8 mouse cellular contexts compared by ENCODE assay signal in the genomic region with DNA sequence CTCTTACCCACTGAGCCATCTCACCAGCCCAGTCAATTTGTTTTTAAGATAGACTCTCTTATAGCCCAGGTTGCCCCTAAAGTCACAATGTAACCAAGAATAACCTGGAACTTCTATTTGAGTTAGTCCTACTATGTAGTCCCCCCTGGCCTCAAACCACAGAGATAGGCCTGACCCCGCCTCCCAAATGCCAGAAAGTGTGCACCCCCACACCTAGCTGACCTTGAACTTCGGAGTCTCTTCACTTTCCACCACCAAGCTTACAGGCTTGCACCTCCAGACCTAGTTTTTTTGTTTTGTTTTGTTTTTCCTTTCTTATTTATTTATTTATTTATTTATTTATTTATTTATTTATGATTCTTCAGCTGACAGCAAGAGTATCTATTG. TPM values are rescaled to one million over a fixed set of nuclear protein-coding genes. Genes with fewer than 3 reads are reported as not detected.
A peak's percentile ranks its signal among the peaks of the same experiment; 100 is the strongest.
DNase-seq lines count a peak whose midpoint lies in the region; ATAC-seq and TF ChIP-seq lines count a peak whose summit lies in the region.

No protein-coding gene starts in this region.

- no peak for DNase-seq in kidney, adult 9 months
- DNase-seq in embryo, embryonic 9.5 days (ENCODE audit: extremely low spot score), result no peak
- no peak for DNase-seq in cerebellum, adult 9-11 months
- DNase-seq in right cerebral cortex, postnatal 14 days, result no peak

- peak overlapping the region; percentile 52 for H3K4me2 ChIP-seq in kidney, embryonic 14.5 days (replicated peaks; ENCODE audit: low read depth, low read length)
- peak overlapping the region; percentile 61 for H3K4me2 ChIP-seq in embryonic facial prominence, embryonic 13.5 days
- H3K4me2 ChIP-seq in intestine, postnatal 0 days (replicated peaks; ENCODE audit: low read depth), result peak overlapping the region; percentile 68
- H3K4me2 ChIP-seq in neural tube, embryonic 12.5 days (replicated peaks), result peak overlapping the region; percentile 50

- H3K4me3 ChIP-seq in kidney, embryonic 14.5 days (ENCODE audit: low read length), result peak overlapping the region; percentile 37; the same call in 1 of the 2 replicates
- peak overlapping the region; percentile 35 for H3K4me3 ChIP-seq in embryonic facial prominence, embryonic 13.5 days
- H3K4me3 ChIP-seq in intestine, postnatal 0 days (ENCODE audit: low read depth, low read length), result peak overlapping the region; percentile 33
- peak overlapping the region; percentile 22; the same call in 1 of the 2 replicates for H3K4me3 ChIP-seq in neural tube, embryonic 12.5 days

- H3K36me3 ChIP-seq in kidney, embryonic 14.5 days (ENCODE audit: control insufficient read depth, insufficient read depth, low read length), result no peaks in the 10 kb centered on the region
- H3K36me3 ChIP-seq in embryonic facial prominence, embryonic 13.5 days, result no peaks in the 10 kb centered on the region
- H3K36me3 ChIP-seq in intestine, postnatal 0 days (ENCODE audit: control insufficient read depth, insufficient read depth), result no peaks in the 10 kb centered on the region
- no peaks in the 10 kb centered on the region for H3K36me3 ChIP-seq in neural tube, embryonic 12.5 days

- H3K9me3 ChIP-seq in kidney, embryonic 14.5 days (ENCODE audit: control insufficient read depth, low read length), result no peaks in the 10 kb centered on the region
- H3K9me3 ChIP-seq in embryonic facial prominence, embryonic 13.5 days, result no peaks in the 10 kb centered on the region
- no peaks in the 10 kb centered on the region for H3K9me3 ChIP-seq in intestine, postnatal 0 days (ENCODE audit: control insufficient read depth)
- no peaks in the 10 kb centered on the region for H3K9me3 ChIP-seq in neural tube, embryonic 12.5 days

- no peak for ATAC-seq in kidney, embryonic 14.5 days (ENCODE audit: low FRiP score, low TSS enrichment)
- no peak for ATAC-seq in embryonic facial prominence, embryonic 13.5 days (ENCODE audit: insufficient number of reproducible peaks, insufficient read depth, low FRiP score, low TSS enrichment, low read depth)
- no peak; the same call in 1 of the 2 replicates for ATAC-seq in intestine, postnatal 0 days
- ATAC-seq in neural tube, embryonic 12.5 days (ENCODE audit: low FRiP score, low read depth), result no peak

- WGBS in kidney, embryonic 14.5 days, result 78% methylated on average over 2 of the region's 2 CpGs
- 69% methylated on average over 2 of the region's 2 CpGs for WGBS in embryonic facial prominence, embryonic 13.5 days
- 75% methylated on average over 2 of the region's 2 CpGs for WGBS in intestine, postnatal 0 days
- 72% methylated on average over 2 of the region's 2 CpGs for WGBS in neural tube, embryonic 12.5 days

- no peaks in the 10 kb centered on the region for H3K4me1 ChIP-seq in kidney, embryonic 14.5 days (ENCODE audit: control insufficient read depth, insufficient read depth, low read length)
- H3K4me1 ChIP-seq in embryonic facial prominence, embryonic 13.5 days, result no peaks in the 10 kb centered on the region; the same call in 1 of the 2 replicates
- H3K4me1 ChIP-seq in intestine, postnatal 0 days (replicated peaks; ENCODE audit: control insufficient read depth, insufficient read depth, low read length), result no peaks in the 10 kb centered on the region
- peaks cover 6% of the 10 kb centered on the region for H3K4me1 ChIP-seq in neural tube, embryonic 12.5 days

- H3K9ac ChIP-seq in kidney, embryonic 14.5 days (ENCODE audit: low read depth, low read length), result 0 out of 2 replicates have a peak overlapping the region, but pooled peaks have one; percentile 51
- peak overlapping the region; percentile 62; the same call in 1 of the 2 replicates for H3K9ac ChIP-seq in embryonic facial prominence, embryonic 13.5 days
- H3K9ac ChIP-seq in intestine, postnatal 0 days (ENCODE audit: low read depth, low read length), result peak overlapping the region; percentile 43
- no peak overlapping the region for H3K9ac ChIP-seq in neural tube, embryonic 12.5 days

- H3K27ac ChIP-seq in kidney, embryonic 14.5 days (ENCODE audit: low read depth, low read length), result no peak overlapping the region
- peak overlapping the region; percentile 85; the same call in 1 of the 2 replicates for H3K27ac ChIP-seq in embryonic facial prominence, embryonic 13.5 days
- peak overlapping the region; percentile 92 for H3K27ac ChIP-seq in intestine, postnatal 0 days (ENCODE audit: low read depth, low read length)
- H3K27ac ChIP-seq in neural tube, embryonic 12.5 days, result no peak overlapping the region

- no peaks in the 10 kb centered on the region for H3K27me3 ChIP-seq in kidney, embryonic 14.5 days (ENCODE audit: control insufficient read depth, insufficient read depth, low read length)
- no peaks in the 10 kb centered on the region for H3K27me3 ChIP-seq in embryonic facial prominence, embryonic 13.5 days
- H3K27me3 ChIP-seq in intestine, postnatal 0 days (replicated peaks; ENCODE audit: control insufficient read depth, insufficient read depth, low read length), result no peaks in the 10 kb centered on the region
- H3K27me3 ChIP-seq in neural tube, embryonic 12.5 days (replicated peaks), result no peaks in the 10 kb centered on the region

- TF ChIP-seq CTCF in intestine, postnatal 0 days (IDR thresholded peaks at IDR 0.05; ENCODE audit: low read depth), result no peak

RNA-seq across cellular contexts. Expression of gene Nsd1, which starts 27.8 kb away (rescaled TPM):
- 71.2 and 93.6 TPM in 2 replicates for polyA plus RNA-seq in kidney, embryonic 14.5 days (2014; fragmentation: Nextera tagmentation; extraction: Ambion mirVana)
- polyA plus RNA-seq in embryonic facial prominence, embryonic 13.5 days (2015; fragmentation: Nextera tagmentation; extraction: Ambion mirVana), result 77.2 and 83.0 TPM in 2 replicates
- polyA plus RNA-seq in intestine, postnatal 0 days (2015; fragmentation: Nextera tagmentation; extraction: Ambion mirVana), result 37.4 and 38.0 TPM in 2 replicates
- polyA plus RNA-seq in neural tube, embryonic 12.5 days (2016; fragmentation: Nextera tagmentation; extraction: Ambion mirVana), result 68.6 and 81.6 TPM in 2 replicates

RNA-seq across cellular contexts. Expression of gene Fgfr4, which starts 29.3 kb away (rescaled TPM):
- polyA plus RNA-seq in kidney, embryonic 14.5 days (2014; fragmentation: Nextera tagmentation; extraction: Ambion mirVana), result 9.9 and 14.9 TPM in 2 replicates
- 3.7 and 4.3 TPM in 2 replicates for polyA plus RNA-seq in embryonic facial prominence, embryonic 13.5 days (2015; fragmentation: Nextera tagmentation; extraction: Ambion mirVana)
- 3.8 and 4.0 TPM in 2 replicates for polyA plus RNA-seq in intestine, postnatal 0 days (2015; fragmentation: Nextera tagmentation; extraction: Ambion mirVana)
- 2.8 and 3.7 TPM in 2 replicates for polyA plus RNA-seq in neural tube, embryonic 12.5 days (2016; fragmentation: Nextera tagmentation; extraction: Ambion mirVana)

RNA-seq across cellular contexts. Expression of gene Gm17617, which starts 48.4 kb away (rescaled TPM):
- polyA plus RNA-seq in kidney, embryonic 14.5 days (2014; fragmentation: Nextera tagmentation; extraction: Ambion mirVana), result not detected in 2 replicates
- polyA plus RNA-seq in embryonic facial prominence, embryonic 13.5 days (2015; fragmentation: Nextera tagmentation; extraction: Ambion mirVana), result not detected in 2 replicates
- polyA plus RNA-seq in intestine, postnatal 0 days (2015; fragmentation: Nextera tagmentation; extraction: Ambion mirVana), result not detected in 2 replicates
- polyA plus RNA-seq in neural tube, embryonic 12.5 days (2016; fragmentation: Nextera tagmentation; extraction: Ambion mirVana), result not detected in 2 replicates

Comparison
In these comparisons a context has a peak if more than half of its experiments do, and no peak if none do; other contexts are left out.
1. H3K27ac ChIP-seq: peak in embryonic facial prominence, embryonic 13.5 days (single experiment) and intestine, postnatal 0 days (single experiment); none in kidney, embryonic 14.5 days (single experiment) and neural tube, embryonic 12.5 days (single experiment).
2. Peak in every context shown above with its lines, with median percentiles within 50 percentile points of each other: H3K4me2 ChIP-seq and H3K4me3 ChIP-seq.